ENCODE assay signal across 15 mouse cellular contexts in genomic region chr12:5254246-5254982, GRCm38 (mm10).
DNase-seq lines count a peak whose midpoint lies in the region; ATAC-seq and TF ChIP-seq lines count a peak whose summit lies in the region.
"Had no signal": no experiment of that assay in that cellular context is flagged by ENCODE, and none has a peak within 500 bp of the region (broad histone marks: within the 10 kb centered on the region; RNA-seq: fewer than 3 reads in every experiment).

No protein-coding gene starts in this region.

- ATAC-seq in limb, embryonic 13.5 days (ENCODE audit: low FRiP score, low read depth) = no peak
- ATAC-seq in hindbrain, postnatal 0 days = no peak
- peak; percentile 71 for ATAC-seq in stomach, embryonic 16.5 days (ENCODE audit: insufficient read depth, low FRiP score)

- H3K27me3 ChIP-seq in limb, embryonic 13.5 days = no peaks in the 10 kb centered on the region
- no peaks in the 10 kb centered on the region for H3K27me3 ChIP-seq in limb, embryonic 10.5 days (ENCODE audit: low read depth, poor library complexity, severe bottlenecking)
- no peaks in the 10 kb centered on the region for H3K27me3 ChIP-seq in hindbrain, postnatal 0 days (ENCODE audit: insufficient read depth, low read length)
- H3K27me3 ChIP-seq in stomach, embryonic 16.5 days (ENCODE audit: control insufficient read depth, insufficient read depth, low read length) = no peaks in the 10 kb centered on the region
- H3K27me3 ChIP-seq: kidney, embryonic 15.5 days; midbrain, embryonic 15.5 days had no signal

- DNase-seq in cerebellum, postnatal 10 days = peak; percentile 45 to 51
- DNase-seq in cerebellum, adult 9-11 months = no peak
- no peak for DNase-seq in limb, embryonic 10.5 days (ENCODE audit: low spot score)
- no peak for DNase-seq in hindbrain, postnatal 0 days (ENCODE audit: low spot score)
- DNase-seq in natural killer cell, adult 2 months (ENCODE audit: low spot score in 2 of 2) = no peak
- DNase-seq in yolk sac, embryonic 10.5 days (ENCODE audit: low spot score) = no peak
- DNase-seq: cerebellum, adult 11-12 months; gastrocnemius, postnatal 10 days; heart, postnatal 36 days; layer of hippocampus, adult 9-11 months; spleen, adult 18-20 months had no signal

- H3K4me1 ChIP-seq in limb, embryonic 13.5 days = peaks cover 33% of the 10 kb centered on the region
- H3K4me1 ChIP-seq in limb, embryonic 10.5 days = peaks cover 57% of the 10 kb centered on the region
- H3K4me1 ChIP-seq in hindbrain, postnatal 0 days (ENCODE audit: insufficient read depth, low read length) = peaks cover 29% of the 10 kb centered on the region; the same call in 1 of the 2 replicates
- peaks cover 18% of the 10 kb centered on the region for H3K4me1 ChIP-seq in stomach, embryonic 16.5 days (ENCODE audit: control insufficient read depth, insufficient read depth, low read length)

- no peaks in the 10 kb centered on the region for H3K36me3 ChIP-seq in limb, embryonic 13.5 days
- H3K36me3 ChIP-seq in limb, embryonic 10.5 days = no peaks in the 10 kb centered on the region
- no peaks in the 10 kb centered on the region for H3K36me3 ChIP-seq in hindbrain, postnatal 0 days (ENCODE audit: insufficient read depth, low read length)
- no peaks in the 10 kb centered on the region for H3K36me3 ChIP-seq in stomach, embryonic 16.5 days (ENCODE audit: control insufficient read depth, insufficient read depth, low read length)
- H3K36me3 ChIP-seq: kidney, embryonic 15.5 days; midbrain, embryonic 15.5 days had no signal

- H3K27ac ChIP-seq in limb, embryonic 13.5 days = 0 out of 2 replicates have a peak overlapping the region, but pooled peaks have one; percentile 52
- H3K27ac ChIP-seq in limb, embryonic 10.5 days = no peak overlapping the region
- peak overlapping the region; percentile 43; the same call in 1 of the 2 replicates for H3K27ac ChIP-seq in hindbrain, postnatal 0 days
- peak overlapping the region; percentile 71 for H3K27ac ChIP-seq in stomach, embryonic 16.5 days (ENCODE audit: low read length)
- H3K27ac ChIP-seq: kidney, embryonic 15.5 days had no signal

- H3K9ac ChIP-seq in limb, embryonic 13.5 days = no peak overlapping the region
- no peak overlapping the region for H3K9ac ChIP-seq in hindbrain, postnatal 0 days (replicated peaks; ENCODE audit: low read length)
- H3K9ac ChIP-seq in stomach, embryonic 16.5 days (ENCODE audit: low read length) = no peak overlapping the region
- H3K9ac ChIP-seq: kidney, embryonic 15.5 days; midbrain, embryonic 15.5 days had no signal

- WGBS in limb, embryonic 13.5 days = 84% methylated on average over 4 of the region's 4 CpGs
- 81% methylated on average over 4 of the region's 4 CpGs for WGBS in limb, embryonic 10.5 days
- 80% methylated on average over 4 of the region's 4 CpGs for WGBS in hindbrain, postnatal 0 days
- 65% methylated on average over 4 of the region's 4 CpGs for WGBS in stomach, embryonic 16.5 days

- no peak overlapping the region for H3K4me3 ChIP-seq in limb, embryonic 13.5 days
- no peak overlapping the region for H3K4me3 ChIP-seq in limb, embryonic 10.5 days
- no peak overlapping the region for H3K4me3 ChIP-seq in hindbrain, postnatal 0 days (ENCODE audit: low read length)
- no peak overlapping the region for H3K4me3 ChIP-seq in stomach, embryonic 16.5 days (replicated peaks; ENCODE audit: low read length)
- H3K4me3 ChIP-seq: kidney, embryonic 15.5 days; midbrain, embryonic 15.5 days had no signal

- H3K9me3 ChIP-seq in limb, embryonic 13.5 days = no peaks in the 10 kb centered on the region
- no peaks in the 10 kb centered on the region for H3K9me3 ChIP-seq in limb, embryonic 10.5 days (replicated peaks)
- no peaks in the 10 kb centered on the region for H3K9me3 ChIP-seq in hindbrain, postnatal 0 days (ENCODE audit: low read length)
- no peaks in the 10 kb centered on the region for H3K9me3 ChIP-seq in stomach, embryonic 16.5 days (replicated peaks; ENCODE audit: control insufficient read depth, low read length)
- H3K9me3 ChIP-seq: kidney, embryonic 15.5 days; midbrain, embryonic 15.5 days had no signal

- TF ChIP-seq CTCF in hindbrain, postnatal 0 days (IDR thresholded peaks at IDR 0.05; ENCODE audit: low read depth) = no peak

- H3K4me2 ChIP-seq in limb, embryonic 13.5 days (replicated peaks) = no peak overlapping the region
- H3K4me2 ChIP-seq in hindbrain, postnatal 0 days (ENCODE audit: low read depth, low read length) = no peak overlapping the region
- H3K4me2 ChIP-seq in stomach, embryonic 16.5 days (ENCODE audit: low read depth, low read length) = no peak overlapping the region
- H3K4me2 ChIP-seq: kidney, embryonic 15.5 days; midbrain, embryonic 15.5 days had no signal

Comparison
In these comparisons a context has a peak if more than half of its experiments do, and no peak if none do; other contexts are left out.
1. DNase-seq: peak in cerebellum, postnatal 10 days (2 of 2); none in cerebellum, adult 9-11 months (single experiment), limb, embryonic 10.5 days (single experiment), hindbrain, postnatal 0 days (single experiment), natural killer cell, adult 2 months (0 of 2) and yolk sac, embryonic 10.5 days (single experiment).